Mouse (Mus musculus) embryo, embryonic 11 days (tissue): Measurements from ENCODE around the gene Cebpb.

Experiments used
- DNase-seq: peaks from one replicate; pipeline ENCODE4 v3.0.0-alpha.2; 2015

Gene Cebpb

GRCm38 (mm10) chr2:167665972-167666713 lies 22.6 kb upstream of the Cebpb start:
- DNase-seq, result no peak

DNA sequence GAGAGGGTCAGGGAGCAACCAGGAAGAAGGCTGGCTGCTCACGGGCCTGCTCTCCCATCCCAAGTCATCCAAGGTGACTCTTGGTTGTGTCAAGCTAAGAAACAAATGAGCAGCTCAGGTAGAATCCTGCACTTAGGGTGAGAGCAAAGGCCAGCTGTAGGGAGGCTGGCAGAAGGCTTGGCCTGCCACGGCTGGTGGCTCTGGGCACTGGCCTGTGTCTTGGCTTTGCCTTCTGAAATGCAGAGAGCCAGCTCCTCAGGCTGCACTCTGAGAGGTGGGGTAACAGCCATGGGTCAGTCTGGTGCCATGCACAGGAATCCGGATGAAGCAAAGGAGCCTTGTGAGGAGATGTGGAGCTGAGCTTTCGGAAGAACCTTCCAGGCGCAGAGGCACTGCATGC lies 20.3 kb upstream of the Cebpb start:
- DNase-seq, result no peak

GRCm38 (mm10) chr2:167669398-167669797 lies 19.3 kb upstream of the Cebpb start:
- DNase-seq, result no peak

- no peak for DNase-seq
These were observed 17.5 kb upstream of the Cebpb start for GRCm38 (mm10) chr2:167671101-167671633.

DNA sequence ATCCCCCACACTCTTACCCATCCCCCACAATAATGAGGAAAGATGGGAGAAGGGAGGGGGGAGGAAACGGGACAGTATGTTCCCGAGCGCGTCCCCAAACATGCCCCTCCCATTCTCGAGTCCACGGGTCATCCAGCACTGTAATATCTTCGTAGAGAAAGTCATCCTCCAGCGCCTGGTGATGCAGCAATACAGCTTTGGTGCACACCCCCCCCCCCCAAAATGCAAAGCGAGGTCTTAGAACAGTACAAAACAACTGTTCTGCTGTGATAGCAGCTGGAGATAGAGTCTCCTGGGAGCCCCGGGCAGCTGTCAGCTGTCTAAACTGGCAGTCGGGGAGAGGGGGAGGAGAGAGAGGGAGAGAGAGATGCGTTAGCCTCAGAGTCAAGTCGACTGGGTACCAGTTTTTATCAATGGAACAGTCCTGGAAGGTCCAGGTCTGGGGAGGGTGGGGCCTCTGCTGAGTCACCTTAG lies 16.5 kb upstream of the Cebpb start:
- peak; percentile 46 for DNase-seq

- peak; percentile 67 for DNase-seq
These were observed 13.4 kb upstream of the Cebpb start for GRCm38 (mm10) chr2:167675120-167675909.

- DNase-seq, result no peak
These were observed 10.1 kb upstream of the Cebpb start for GRCm38 (mm10) chr2:167678600-167678999.

DNA sequence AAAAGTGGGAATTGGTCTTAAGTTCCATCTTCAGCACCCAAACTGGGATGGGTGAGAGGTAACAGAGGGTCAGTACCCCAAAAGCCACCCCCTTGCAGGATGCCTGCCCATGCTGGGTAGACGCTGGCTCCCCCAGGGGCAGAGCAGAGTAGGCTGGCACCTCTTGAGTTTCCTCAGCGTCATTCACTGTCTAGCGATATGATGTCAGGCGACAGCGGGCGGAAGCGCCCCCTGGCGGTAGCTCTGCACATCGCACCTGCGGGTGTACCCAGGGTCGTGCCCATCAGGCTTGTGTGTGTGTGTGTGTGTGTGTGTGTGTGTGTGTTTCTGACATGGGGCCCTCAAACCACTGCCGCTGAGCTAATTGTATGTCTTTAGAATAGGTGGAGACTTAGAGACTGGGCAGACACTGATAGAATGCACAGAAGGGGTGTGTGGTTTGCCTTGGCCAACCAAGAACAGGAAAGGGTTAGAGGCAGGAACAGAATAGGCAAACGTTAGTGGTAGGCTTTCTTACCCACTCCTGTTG lies 8.7 kb upstream of the Cebpb start:
- DNase-seq, result peak; percentile 86

DNA sequence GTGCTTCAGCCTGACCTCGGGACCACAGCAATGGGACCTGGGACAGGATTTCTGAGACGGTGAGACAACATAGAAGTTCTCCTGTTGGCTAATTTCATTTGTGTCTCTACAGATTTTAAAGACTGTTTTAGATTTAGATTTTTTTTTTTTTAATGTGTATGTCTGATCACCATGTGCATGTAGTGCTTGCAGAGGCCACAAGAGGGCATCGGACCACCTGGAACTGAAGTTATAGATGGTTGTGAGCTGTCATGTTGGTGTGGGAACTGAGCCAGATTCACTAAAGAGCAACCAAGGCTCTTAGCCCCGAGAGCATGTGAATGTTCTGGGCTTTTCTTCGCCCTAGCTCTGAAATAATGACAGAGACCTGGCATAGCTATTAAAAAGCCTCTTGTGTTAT lies 8.1 kb upstream of the Cebpb start:
- DNase-seq, result peak; percentile 59

DNA sequence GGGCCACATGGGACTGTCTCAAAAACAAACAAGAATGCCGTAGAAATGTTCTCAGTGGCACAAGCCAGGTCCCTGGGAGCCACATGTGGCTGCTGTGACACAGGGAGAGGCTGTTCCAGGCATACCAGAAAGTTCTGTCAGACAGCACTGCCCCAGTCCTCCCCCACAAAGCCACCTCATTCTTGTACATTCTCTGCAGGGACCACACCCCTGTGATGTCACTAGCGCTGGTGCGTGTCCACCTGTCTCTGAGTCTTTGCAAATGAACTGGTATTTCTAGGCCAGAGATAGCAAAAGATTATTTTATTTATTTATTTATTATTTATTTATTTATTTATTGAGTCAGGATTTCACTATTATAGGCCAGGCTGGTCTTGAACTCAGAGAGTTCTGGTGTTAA lies 5.0 kb upstream of the Cebpb start:
- no peak for DNase-seq

DNA sequence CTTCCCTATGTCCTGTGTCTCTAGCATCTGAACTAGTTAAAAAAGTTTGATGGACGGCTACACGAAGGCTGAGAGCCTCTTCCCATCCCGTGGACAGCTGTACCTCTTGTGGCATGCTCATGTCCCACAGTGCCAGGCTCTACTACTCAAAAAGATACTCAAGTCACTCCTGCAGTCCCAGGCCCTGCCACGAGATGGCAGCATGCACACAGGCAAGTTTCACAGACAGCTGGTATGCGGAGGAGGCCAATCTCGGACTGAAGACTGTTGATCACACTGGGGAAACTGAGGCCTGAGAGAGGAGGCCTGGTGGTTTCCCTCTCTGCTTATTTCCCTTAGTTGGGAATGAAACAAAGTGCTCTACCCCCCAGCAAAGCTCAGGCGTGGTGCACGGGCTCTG lies 3.6 kb upstream of the Cebpb start:
- DNase-seq, result peak; percentile 91

DNA sequence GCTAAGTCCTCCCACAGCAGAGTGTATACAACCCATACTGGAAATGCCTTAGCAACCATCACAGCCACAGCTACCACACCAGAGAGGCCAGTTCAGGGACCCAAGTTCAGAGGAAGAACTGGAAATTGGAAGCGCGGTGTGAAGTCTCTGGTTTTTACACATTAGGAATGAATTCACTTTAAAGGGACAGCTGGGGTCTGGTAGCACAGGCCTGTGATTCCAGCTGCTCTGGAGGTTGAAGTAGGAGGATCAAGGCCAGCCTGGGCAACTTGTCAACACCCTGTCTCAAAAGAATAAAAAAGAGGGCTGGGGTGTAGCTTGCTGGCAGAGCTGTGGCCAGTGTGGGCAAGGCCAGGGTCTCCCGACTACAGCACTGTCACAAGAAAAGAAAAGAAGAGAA lies 2.9 kb upstream of the Cebpb start:
- DNase-seq, result no peak

DNA sequence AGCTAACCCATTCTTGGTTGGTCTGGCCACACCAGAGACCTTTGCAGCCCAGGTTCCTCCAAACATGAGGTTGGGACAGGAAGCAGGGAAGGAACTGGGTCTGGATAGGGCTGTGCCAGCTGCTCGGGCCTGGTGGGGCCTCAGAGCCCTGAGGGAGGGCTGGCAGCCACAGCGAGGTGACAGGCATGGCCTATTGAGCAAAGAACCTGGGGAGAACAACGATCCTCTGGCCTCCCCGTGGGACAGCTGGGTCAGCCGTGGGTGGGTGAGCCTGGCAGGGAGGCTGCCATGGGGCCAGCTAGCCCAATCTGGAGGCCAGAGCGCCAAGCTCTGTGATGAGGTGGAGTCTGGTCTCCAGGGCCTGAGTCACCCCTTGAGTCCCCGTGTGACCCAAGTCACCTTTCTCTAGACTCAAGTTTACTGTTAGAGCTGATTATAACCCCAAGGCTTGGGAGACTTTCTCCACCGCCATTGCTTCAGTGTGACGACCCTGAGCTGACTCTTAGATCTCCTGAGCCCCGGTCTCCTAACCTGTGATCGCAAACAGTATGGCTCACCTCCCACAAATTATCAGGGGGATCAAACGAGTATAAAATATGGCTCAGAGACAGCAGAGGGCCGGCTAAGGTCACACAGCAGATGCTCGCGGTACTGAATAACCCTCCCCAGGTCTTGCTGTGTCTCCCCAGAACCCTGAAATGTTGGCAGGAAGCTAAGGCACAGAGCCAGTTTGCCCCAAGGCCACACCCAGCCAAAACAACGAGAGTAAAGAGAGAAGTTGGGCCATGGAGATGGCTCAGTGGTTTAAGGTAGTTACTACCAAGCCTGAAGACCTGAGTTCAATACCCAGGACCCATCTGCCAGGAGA lies 2.1 kb upstream of the Cebpb start:
- DNase-seq, result no peak

GRCm38 (mm10) chr2:167687250-167687586 lies 1.5 kb upstream of the Cebpb start:
- no peak for DNase-seq

GRCm38 (mm10) chr2:167687651-167688101 lies 1.0 kb upstream of the Cebpb start:
- DNase-seq, result no peak

GRCm38 (mm10) chr2:167688126-167688497 lies 603 bp upstream of the Cebpb start:
- peak; percentile 26 for DNase-seq

DNA sequence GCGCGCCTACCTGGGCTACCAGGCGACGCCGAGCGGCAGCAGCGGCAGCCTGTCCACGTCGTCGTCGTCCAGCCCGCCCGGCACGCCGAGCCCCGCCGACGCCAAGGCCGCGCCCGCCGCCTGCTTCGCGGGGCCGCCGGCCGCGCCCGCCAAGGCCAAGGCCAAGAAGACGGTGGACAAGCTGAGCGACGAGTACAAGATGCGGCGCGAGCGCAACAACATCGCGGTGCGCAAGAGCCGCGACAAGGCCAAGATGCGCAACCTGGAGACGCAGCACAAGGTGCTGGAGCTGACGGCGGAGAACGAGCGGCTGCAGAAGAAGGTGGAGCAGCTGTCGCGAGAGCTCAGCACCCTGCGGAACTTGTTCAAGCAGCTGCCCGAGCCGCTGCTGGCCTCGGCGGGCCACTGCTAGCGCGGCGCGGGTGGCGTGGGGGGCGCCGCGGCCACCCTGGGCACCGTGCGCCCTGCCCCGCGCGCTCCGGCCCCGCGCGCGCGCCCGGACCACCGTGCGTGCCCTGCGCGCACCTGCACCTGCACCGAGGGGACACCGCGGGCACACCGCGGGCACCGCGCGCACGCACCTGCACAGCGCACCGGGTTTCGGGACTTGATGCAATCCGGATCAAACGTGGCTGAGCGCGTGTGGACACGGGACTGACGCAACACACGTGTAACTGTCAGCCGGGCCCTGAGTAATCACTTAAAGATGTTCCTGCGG lies 945 bp downstream of the Cebpb start, which contains the start of gene Tmem189:
Gene Tmem189 (minus strand): TSS at position 322 of the 718 bp plus-strand sequence.
- DNase-seq, result peak; percentile 75

GRCm38 (mm10) chr2:167690219-167690961 lies 1.7 kb downstream of the Cebpb start:
- DNase-seq, result no peak

DNA sequence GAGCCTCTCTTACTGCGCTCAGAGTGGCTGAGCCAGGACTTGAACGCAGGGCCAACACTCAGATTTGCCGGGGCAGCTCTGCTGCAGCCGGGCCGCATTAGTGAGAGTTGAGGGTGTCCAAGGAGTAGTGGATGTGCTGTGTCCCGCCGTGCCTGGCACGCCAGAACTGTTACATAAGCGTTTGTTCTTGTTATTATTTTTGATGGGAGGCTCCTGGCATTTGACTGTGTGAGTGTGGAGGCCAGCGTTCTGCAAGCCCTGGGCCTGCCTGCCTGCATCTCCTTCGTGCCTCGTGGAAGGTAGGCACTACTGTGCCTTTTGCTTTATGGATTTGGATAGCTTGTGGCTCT lies 2.2 kb downstream of the Cebpb start:
- DNase-seq, result no peak

DNA sequence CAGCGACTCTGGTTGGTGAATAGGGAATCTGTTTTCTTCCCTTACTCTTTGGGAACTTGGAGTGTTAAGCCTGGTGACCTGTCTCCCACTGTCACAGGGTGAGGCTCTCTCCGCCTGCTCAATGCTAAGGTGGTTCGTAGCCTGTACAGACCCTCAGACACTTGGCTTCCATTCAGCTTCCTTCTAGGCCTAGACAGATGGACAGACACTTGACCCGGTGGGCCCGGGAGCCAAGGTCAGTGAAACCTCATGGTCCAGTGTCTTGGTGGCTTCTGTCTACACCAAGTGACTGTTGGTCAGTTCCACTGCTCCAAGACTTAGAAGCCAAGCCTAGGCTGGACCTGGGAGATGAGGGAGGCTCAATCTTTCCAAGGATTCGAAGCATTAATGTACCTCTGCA lies 2.7 kb downstream of the Cebpb start:
- no peak for DNase-seq
